Mouse (Mus musculus) forebrain, embryonic 13.5 days (tissue): ENCODE measurements around the gene Kcnk1. TPM values are rescaled to one million over a fixed set of nuclear protein-coding genes. Genes with fewer than 3 reads are reported as not detected.

Experiments
- ATAC-seq: fragments of 200-750 bp; cut with Nextera tagmentation; 2 replicates; pipeline ENCODE4 v1.8.0; 2017
- H3K27ac ChIP-seq: fragments of 300-500 bp; sonication (generic); 2 replicates; pipeline ENCODE4 v1.5.1; 2015; ENCODE audit warnings: inconsistent platforms, mild to moderate bottlenecking, moderate library complexity
- H3K27me3 ChIP-seq: fragments of 300-500 bp; sonication (generic); 2 replicates; pipeline ENCODE4 v1.6.1; 2015; ENCODE audit warnings: mild to moderate bottlenecking, inconsistent platforms
- H3K36me3 ChIP-seq: fragments of 300-500 bp; sonication (generic); 2 replicates; pipeline ENCODE4 v1.6.1; 2015; ENCODE audit warnings: mild to moderate bottlenecking, inconsistent platforms; ENCODE audit not compliant: poor library complexity, severe bottlenecking
- H3K4me1 ChIP-seq: fragments of 300-500 bp; sonication (generic); 2 replicates; pipeline ENCODE4 v1.6.1; 2015; ENCODE audit warnings: inconsistent platforms
- H3K4me2 ChIP-seq: fragments of 300-500 bp; sonication (generic); 2 replicates; pipeline ENCODE4 v1.6.1; 2015; ENCODE audit warnings: inconsistent platforms, mild to moderate bottlenecking, moderate library complexity
- H3K4me3 ChIP-seq: fragments of 300-500 bp; sonication (generic); 2 replicates; pipeline ENCODE4 v1.5.1; 2015; ENCODE audit warnings: mild to moderate bottlenecking, inconsistent platforms
- H3K9ac ChIP-seq: fragments of 300-500 bp; sonication (generic); 2 replicates; pipeline ENCODE4 v1.6.1; 2015; ENCODE audit warnings: mild to moderate bottlenecking, inconsistent platforms
- H3K9me3 ChIP-seq: fragments of 300-500 bp; sonication (generic); replicated peaks from 2 replicates; pipeline ENCODE4 v1.6.1; 2016; ENCODE audit warnings: inconsistent platforms
- WGBS: fragments of 180-500 bp; shearing (Covaris S2); methylation state at CpG from one replicate; pipeline ENCODE4 v1.1.7; 2015; 5-methylcytosine and 5-hydroxymethylcytosine counted together
- polyA plus RNA-seq: library from polyadenylated mRNA; unstranded; fragments of >200 nt; fragmentation: Nextera tagmentation; extraction: Ambion mirVana; gene quantifications from 2 replicates; pipeline ENCODE4 v1.2.1, GENCODE M21; 2015

Gene Kcnk1
- polyA plus RNA-seq, 1 experiment from 2014 or later = 4.1 TPM

DNA sequence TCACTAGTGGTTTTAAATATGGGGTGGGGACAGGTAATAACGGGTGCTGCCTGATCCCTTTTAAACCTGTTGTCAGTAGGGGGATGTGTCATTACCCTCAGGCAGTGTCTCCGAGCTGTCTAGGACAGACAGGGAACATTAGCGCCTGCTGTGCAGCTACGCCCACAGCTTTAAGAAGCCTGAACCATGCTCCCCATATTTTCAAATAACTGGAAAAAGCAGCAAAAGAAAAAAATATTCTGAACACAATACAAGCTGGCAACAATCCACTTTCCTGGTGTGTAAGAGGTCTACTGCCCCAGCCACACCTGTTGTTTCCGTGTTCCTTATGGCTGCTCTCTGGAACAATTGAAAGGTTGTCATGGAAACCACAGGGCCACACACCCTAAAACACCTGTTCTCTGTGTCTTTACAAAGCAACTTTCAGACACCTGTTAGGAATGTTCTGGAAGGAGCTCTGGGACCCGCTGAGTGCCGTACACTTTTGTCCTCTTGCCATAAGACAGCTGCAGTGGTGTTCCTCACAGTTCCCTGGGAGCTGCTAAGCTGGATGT, 4.9 kb downstream of the Kcnk1 start:
- 68% methylated on average over 7 of the region's 7 CpGs for WGBS
- ATAC-seq = no peak

DNA sequence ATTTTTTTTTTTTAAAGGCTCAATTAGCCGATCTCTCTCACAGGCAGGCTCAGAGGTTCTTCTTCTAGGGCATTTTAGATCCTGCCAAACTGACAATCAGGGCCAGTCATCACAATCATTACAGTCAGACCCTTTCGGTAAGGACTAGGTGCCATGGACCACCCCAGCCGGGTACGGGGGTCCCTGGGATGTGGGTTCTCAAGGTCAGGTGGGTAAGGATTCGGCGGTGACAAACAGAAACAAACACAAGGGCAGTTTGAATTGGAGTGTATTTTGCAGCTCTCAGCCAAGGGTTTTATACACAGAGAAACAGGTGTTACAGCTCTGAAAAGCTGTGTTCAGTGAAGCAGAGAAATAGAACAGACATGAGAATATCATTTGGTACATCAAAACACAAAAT, 8.6 kb downstream of the Kcnk1 start:
- ATAC-seq = no peak
- H3K4me2 ChIP-seq = no peak overlapping the region
- no peak overlapping the region for H3K9ac ChIP-seq
- WGBS = 92% methylated on average over 6 of the region's 6 CpGs
- H3K4me3 ChIP-seq = no peak overlapping the region
- H3K27me3 ChIP-seq = no peaks in the 10 kb centered on the region
- H3K4me1 ChIP-seq = no peaks in the 10 kb centered on the region
- H3K9me3 ChIP-seq = no peaks in the 10 kb centered on the region
- H3K36me3 ChIP-seq = no peaks in the 10 kb centered on the region
- H3K27ac ChIP-seq = no peak overlapping the region

More for the DNA sequence above, 4.9 kb downstream of the Kcnk1 start:
- no peaks in the 10 kb centered on the region for H3K9me3 ChIP-seq
- no peak overlapping the region for H3K27ac ChIP-seq
- no peak overlapping the region for H3K4me2 ChIP-seq
- no peak overlapping the region for H3K4me3 ChIP-seq
- peaks cover 17% of the 10 kb centered on the region for H3K4me1 ChIP-seq
- H3K27me3 ChIP-seq = peaks cover 34% of the 10 kb centered on the region
- H3K9ac ChIP-seq = no peak overlapping the region
- no peaks in the 10 kb centered on the region for H3K36me3 ChIP-seq

GRCm38 (mm10) chr8:126004953-126005352, 10.0 kb downstream of the Kcnk1 start:
- H3K9me3 ChIP-seq = no peaks in the 10 kb centered on the region
- no peaks in the 10 kb centered on the region for H3K36me3 ChIP-seq
- ATAC-seq = no peak
- H3K27ac ChIP-seq = no peak overlapping the region
- WGBS = 85% methylated on average over 7 of the region's 7 CpGs
- no peaks in the 10 kb centered on the region for H3K27me3 ChIP-seq
- H3K4me1 ChIP-seq = no peaks in the 10 kb centered on the region
- no peak overlapping the region for H3K9ac ChIP-seq
- H3K4me3 ChIP-seq = no peak overlapping the region
- H3K4me2 ChIP-seq = no peak overlapping the region

DNA sequence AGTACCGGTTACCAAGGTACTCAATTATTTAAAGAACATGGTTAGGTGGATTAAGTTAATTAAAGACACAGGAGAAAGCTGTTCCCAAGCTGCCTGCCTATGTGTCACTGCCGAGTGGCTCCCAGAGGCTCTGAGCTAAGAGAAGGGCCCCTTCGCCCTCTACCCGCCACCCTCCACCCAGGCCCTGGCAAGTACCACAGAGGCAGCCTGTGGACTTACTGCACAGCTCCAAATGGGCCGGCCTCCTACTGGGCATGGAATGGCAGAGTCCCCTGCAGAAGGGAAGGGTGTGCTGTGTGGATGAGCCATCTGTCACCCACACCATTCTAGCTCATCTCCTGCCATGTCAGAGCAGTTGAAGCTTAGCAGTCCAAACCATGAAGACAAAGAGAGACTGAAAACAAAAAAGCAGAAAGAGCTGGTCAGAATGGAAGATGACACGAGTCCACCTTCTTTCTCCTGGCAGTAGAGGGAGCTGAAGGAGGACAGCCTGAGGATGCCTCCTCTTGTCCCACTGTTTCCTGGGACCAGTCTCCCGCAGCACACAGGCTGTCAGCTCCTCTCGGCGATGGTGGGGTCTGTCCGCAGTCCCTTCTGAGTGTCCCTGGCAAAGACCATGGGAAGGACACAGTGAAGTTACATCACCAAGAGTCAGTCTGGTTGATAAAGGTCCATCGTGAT, 11.5 kb downstream of the Kcnk1 start:
- H3K4me2 ChIP-seq = no peak overlapping the region
- WGBS = 74% methylated on average over 11 of the region's 11 CpGs
- H3K9ac ChIP-seq = no peak overlapping the region
- no peaks in the 10 kb centered on the region for H3K4me1 ChIP-seq
- no peaks in the 10 kb centered on the region for H3K36me3 ChIP-seq
- H3K27me3 ChIP-seq = no peaks in the 10 kb centered on the region
- no peaks in the 10 kb centered on the region for H3K9me3 ChIP-seq
- no peak for ATAC-seq
- H3K4me3 ChIP-seq = no peak overlapping the region
- H3K27ac ChIP-seq = no peak overlapping the region

DNA sequence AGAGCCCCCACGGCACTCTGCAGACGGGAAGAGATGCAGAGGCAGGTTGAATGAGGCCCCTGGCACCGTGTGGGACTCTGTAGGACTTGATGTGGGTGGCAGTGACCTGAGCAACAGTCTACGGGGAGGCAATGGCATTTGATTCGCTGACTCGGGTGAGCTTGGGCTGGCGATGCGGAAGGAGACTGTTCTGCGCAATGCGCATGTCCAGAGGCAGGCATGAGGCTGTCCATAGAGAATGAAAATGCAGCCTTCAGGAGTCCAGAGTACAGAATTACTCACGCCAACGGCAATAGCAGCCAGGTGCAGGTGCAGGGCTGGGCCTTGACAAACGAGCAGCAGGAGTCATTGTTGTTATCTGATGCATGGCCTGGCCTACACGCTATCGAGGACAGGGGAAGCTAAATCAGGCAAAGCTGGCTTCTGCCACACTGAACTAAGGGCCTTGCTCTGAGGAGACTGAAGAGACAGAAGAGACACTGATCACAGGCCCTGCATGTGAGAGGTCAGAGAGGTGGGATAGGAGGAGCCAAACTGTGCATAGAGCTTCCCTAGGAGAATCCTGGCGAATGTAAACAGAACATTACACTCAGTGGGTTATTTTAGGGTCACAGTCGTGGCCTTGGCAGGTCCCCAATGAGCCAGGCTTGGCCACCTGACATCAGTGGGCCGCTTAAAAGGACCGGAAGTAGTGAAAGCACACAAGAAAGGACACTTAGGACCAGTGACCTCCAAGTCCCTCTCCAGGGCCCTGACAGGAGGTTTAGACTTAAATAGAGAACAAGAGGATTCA, 12.8 kb downstream of the Kcnk1 start:
- H3K4me1 ChIP-seq = no peaks in the 10 kb centered on the region
- H3K27ac ChIP-seq = no peak overlapping the region
- no peak overlapping the region for H3K9ac ChIP-seq
- H3K27me3 ChIP-seq = no peaks in the 10 kb centered on the region
- WGBS = 85% methylated on average over 19 of the region's 19 CpGs
- H3K4me2 ChIP-seq = no peak overlapping the region
- no peak overlapping the region for H3K4me3 ChIP-seq
- no peak for ATAC-seq
- H3K36me3 ChIP-seq = no peaks in the 10 kb centered on the region
- H3K9me3 ChIP-seq = no peaks in the 10 kb centered on the region

- H3K4me3 ChIP-seq = no peak overlapping the region
- no peaks in the 10 kb centered on the region for H3K4me1 ChIP-seq
- H3K27me3 ChIP-seq = no peaks in the 10 kb centered on the region
- no peaks in the 10 kb centered on the region for H3K36me3 ChIP-seq
- WGBS = 94% methylated on average over 2 of the region's 2 CpGs
- H3K27ac ChIP-seq = no peak overlapping the region
- no peak for ATAC-seq
- no peak overlapping the region for H3K4me2 ChIP-seq
- no peaks in the 10 kb centered on the region for H3K9me3 ChIP-seq
- no peak overlapping the region for H3K9ac ChIP-seq
Measured at GRCm38 (mm10) chr8:126008945-126009344, 14.0 kb downstream of the Kcnk1 start.

GRCm38 (mm10) chr8:126010900-126011299, 15.9 kb downstream of the Kcnk1 start:
- Histone ChIP-seq H3K4me1 (no peaks in the 10 kb centered on the region), H3K9me3 (no peaks in the 10 kb centered on the region), H3K4me3 (no peak overlapping the region), H3K27me3 (no peaks in the 10 kb centered on the region), H3K36me3 (no peaks in the 10 kb centered on the region), H3K9ac (no peak overlapping the region), H3K4me2 (no peak overlapping the region), H3K27ac (no peak overlapping the region)
- WGBS = 84% methylated on average over 3 of the region's 3 CpGs
- no peak for ATAC-seq

- Histone ChIP-seq H3K4me2 (no peak overlapping the region), H3K9ac (no peak overlapping the region), H3K4me3 (no peak overlapping the region), H3K4me1 (no peaks in the 10 kb centered on the region), H3K27ac (no peak overlapping the region), H3K27me3 (no peaks in the 10 kb centered on the region), H3K36me3 (no peaks in the 10 kb centered on the region), H3K9me3 (no peaks in the 10 kb centered on the region)
- no peak for ATAC-seq
- WGBS = 86% methylated on average over 6 of the region's 6 CpGs
Measured at GRCm38 (mm10) chr8:126012334-126012733, 17.4 kb downstream of the Kcnk1 start.

- 92% methylated on average over 5 of the region's 5 CpGs for WGBS
- no peak overlapping the region for H3K4me3 ChIP-seq
- no peak overlapping the region for H3K4me2 ChIP-seq
- H3K4me1 ChIP-seq = no peaks in the 10 kb centered on the region
- ATAC-seq = no peak
- H3K36me3 ChIP-seq = no peaks in the 10 kb centered on the region
- no peaks in the 10 kb centered on the region for H3K9me3 ChIP-seq
- H3K27ac ChIP-seq = no peak overlapping the region
- H3K9ac ChIP-seq = no peak overlapping the region
- H3K27me3 ChIP-seq = no peaks in the 10 kb centered on the region
Measured at GRCm38 (mm10) chr8:126013646-126014045, 18.7 kb downstream of the Kcnk1 start.

GRCm38 (mm10) chr8:126021932-126022331, 27.0 kb downstream of the Kcnk1 start:
- Histone ChIP-seq H3K4me3 (no peak overlapping the region), H3K9ac (no peak overlapping the region), H3K27me3 (no peaks in the 10 kb centered on the region), H3K27ac (no peak overlapping the region), H3K9me3 (no peaks in the 10 kb centered on the region), H3K36me3 (no peaks in the 10 kb centered on the region), H3K4me1 (0 out of 2 replicates have a peak, but pooled peaks cover 4% of the 10 kb centered on the region), H3K4me2 (no peak overlapping the region)
- WGBS = 94% methylated on average over 8 of the region's 8 CpGs
- no peak for ATAC-seq

DNA sequence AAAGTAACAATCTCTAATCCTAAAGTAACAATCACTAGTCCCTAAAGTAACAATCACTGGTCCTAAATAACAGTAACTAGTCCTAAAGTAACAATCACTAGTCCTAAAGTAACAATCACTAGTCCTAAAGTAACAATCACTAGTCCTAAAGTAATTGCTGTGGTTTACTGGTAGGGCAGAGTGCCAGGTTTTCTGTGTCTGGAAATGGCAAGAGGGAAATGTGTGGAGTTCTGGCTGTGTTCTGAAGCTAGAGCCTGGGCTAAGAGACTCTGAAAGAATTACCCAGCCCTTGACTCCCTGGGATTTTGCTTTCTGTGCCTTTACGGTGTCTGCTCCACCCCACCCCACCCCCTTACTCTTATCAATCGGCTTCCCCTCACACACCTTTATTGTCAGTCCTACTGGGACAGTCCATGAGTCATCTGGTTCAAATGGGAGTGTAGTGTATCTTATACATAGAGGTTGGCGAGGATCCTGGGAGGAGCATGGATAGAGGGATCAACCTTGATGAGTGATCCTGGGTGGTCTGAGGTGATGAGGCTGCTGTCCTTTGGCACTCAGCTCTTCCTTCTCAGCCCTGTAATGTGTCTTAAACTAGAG, 28.8 kb downstream of the Kcnk1 start:
- H3K4me1 ChIP-seq = 0 out of 2 replicates have a peak, but pooled peaks cover 4% of the 10 kb centered on the region
- H3K4me3 ChIP-seq = no peak overlapping the region
- H3K36me3 ChIP-seq = no peaks in the 10 kb centered on the region
- no peak for ATAC-seq
- no peaks in the 10 kb centered on the region for H3K27me3 ChIP-seq
- H3K9ac ChIP-seq = no peak overlapping the region
- H3K9me3 ChIP-seq = no peaks in the 10 kb centered on the region
- 85% methylated on average over 3 of the region's 3 CpGs for WGBS
- H3K27ac ChIP-seq = no peak overlapping the region
- H3K4me2 ChIP-seq = no peak overlapping the region

DNA sequence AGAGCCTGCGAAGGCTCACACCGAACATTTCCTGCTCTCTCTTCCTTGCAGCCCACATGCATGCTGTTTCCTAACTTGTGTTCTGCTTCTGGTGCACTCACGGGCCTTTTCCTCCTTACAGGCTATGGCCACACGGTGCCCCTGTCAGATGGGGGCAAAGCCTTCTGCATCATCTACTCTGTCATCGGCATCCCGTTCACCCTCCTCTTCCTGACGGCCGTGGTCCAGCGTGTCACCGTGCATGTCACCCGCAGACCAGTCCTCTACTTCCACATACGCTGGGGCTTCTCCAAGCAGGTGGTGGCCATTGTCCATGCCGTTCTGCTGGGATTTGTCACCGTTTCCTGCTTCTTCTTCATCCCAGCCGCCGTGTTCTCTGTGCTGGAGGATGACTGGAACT, 29.9 kb downstream of the Kcnk1 start:
- Histone ChIP-seq H3K9ac (no peak overlapping the region), H3K4me2 (no peak overlapping the region), H3K9me3 (no peaks in the 10 kb centered on the region), H3K27ac (no peak overlapping the region), H3K36me3 (no peaks in the 10 kb centered on the region), H3K4me3 (no peak overlapping the region), H3K27me3 (no peaks in the 10 kb centered on the region), H3K4me1 (0 out of 2 replicates have a peak, but pooled peaks cover 4% of the 10 kb centered on the region)
- no peak for ATAC-seq
- 94% methylated on average over 16 of the region's 16 CpGs for WGBS
